Mouse (Mus musculus) liver, adult 2 months (tissue): ENCODE data around the gene Fam3a.

Source experiments
- CTCF ChIP-seq: fragments of 200-500 bp; IDR thresholded peaks from 2 replicates; pipeline ENCODE4 v1.5.1; 2011; ENCODE audit warnings: low read depth, low read length, control low read depth
- POLR2A ChIP-seq: fragments of 200-500 bp; IDR thresholded peaks from 2 replicates; pipeline ENCODE4 v1.6.1; 2011; ENCODE audit warnings: low read length, control low read depth; ENCODE audit not compliant: insufficient read depth; ENCODE audit errors: extremely low read depth

DNA sequence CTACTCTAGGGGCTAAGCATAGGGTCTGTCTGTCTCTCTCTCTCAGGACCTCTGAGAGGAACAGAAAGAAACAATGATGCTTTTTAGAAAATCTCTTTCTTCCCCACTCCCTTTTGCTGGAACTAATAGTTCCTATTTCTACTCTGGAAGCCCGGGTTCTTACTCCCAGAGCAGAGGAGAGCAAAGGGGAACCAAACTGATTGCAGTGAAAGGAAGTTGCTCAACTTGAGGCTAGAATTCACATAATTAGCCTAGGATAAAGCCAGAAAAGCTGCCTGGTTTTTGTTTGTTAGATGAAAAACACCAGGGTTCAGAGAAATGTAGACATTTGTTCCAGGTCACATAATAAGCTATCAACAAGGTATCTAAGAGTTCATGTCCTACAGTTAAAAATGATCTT is 33.2 kb upstream of the Fam3a start:
- TF ChIP-seq POLR2A = no peak
- TF ChIP-seq CTCF = no peak
